Mouse (Mus musculus): ENCODE measurements at regions not wholly inside any gene's neighbourhood (a gene's known extent, or its start where the extent isn't known, plus 50 kb on each side); places are given as distances from the start of the nearest gene placed in this dataset.

GRCm38 (mm10) chr13:84438444-84438766, 216.3 kb downstream of the Tmem161b start:
- Histone ChIP-seq H3K4me2 (ENCODE audit: low read depth, low read length) (no peak overlapping the region), H3K9ac (ENCODE audit: low read length) (no peak overlapping the region), H3K27ac (ENCODE audit: low read length) (no peak overlapping the region), H3K4me1 (ENCODE audit: control insufficient read depth, insufficient read depth, low read length) (no peaks in the 10 kb centered on the region), H3K9me3 (replicated peaks; ENCODE audit: control insufficient read depth, low read length) (no peaks in the 10 kb centered on the region), H3K27me3 (ENCODE audit: control insufficient read depth, insufficient read depth, low read length) (no peaks in the 10 kb centered on the region), H3K36me3 (ENCODE audit: control insufficient read depth, insufficient read depth, low read length) (no peaks in the 10 kb centered on the region), H3K4me3 (replicated peaks; ENCODE audit: low read length) (no peak overlapping the region)
- WGBS, result 79% methylated on average over 2 of the region's 2 CpGs
- ATAC-seq (ENCODE audit: insufficient read depth, low FRiP score), result no peak

GRCm38 (mm10) chr13:84448514-84448913, 226.4 kb downstream of the Tmem161b start:
- Histone ChIP-seq H3K4me3 (replicated peaks; ENCODE audit: low read length) (no peak overlapping the region), H3K4me2 (ENCODE audit: low read depth, low read length) (no peak overlapping the region), H3K4me1 (ENCODE audit: control insufficient read depth, insufficient read depth, low read length) (no peaks in the 10 kb centered on the region), H3K36me3 (ENCODE audit: control insufficient read depth, insufficient read depth, low read length) (no peaks in the 10 kb centered on the region), H3K27me3 (ENCODE audit: control insufficient read depth, insufficient read depth, low read length) (no peaks in the 10 kb centered on the region), H3K27ac (ENCODE audit: low read length) (no peak overlapping the region), H3K9me3 (replicated peaks; ENCODE audit: control insufficient read depth, low read length) (no peaks in the 10 kb centered on the region), H3K9ac (ENCODE audit: low read length) (no peak overlapping the region)
- 81% methylated on average over 2 of the region's 2 CpGs for WGBS
- ATAC-seq (ENCODE audit: insufficient read depth, low FRiP score), result no peak

GRCm38 (mm10) chr13:84449001-84449551, 227.0 kb downstream of the Tmem161b start:
- Histone ChIP-seq H3K4me1 (ENCODE audit: control insufficient read depth, insufficient read depth, low read length) (no peaks in the 10 kb centered on the region), H3K9ac (ENCODE audit: low read length) (no peak overlapping the region), H3K27me3 (ENCODE audit: control insufficient read depth, insufficient read depth, low read length) (no peaks in the 10 kb centered on the region), H3K27ac (ENCODE audit: low read length) (no peak overlapping the region), H3K4me3 (replicated peaks; ENCODE audit: low read length) (no peak overlapping the region), H3K36me3 (ENCODE audit: control insufficient read depth, insufficient read depth, low read length) (no peaks in the 10 kb centered on the region), H3K9me3 (replicated peaks; ENCODE audit: control insufficient read depth, low read length) (no peaks in the 10 kb centered on the region), H3K4me2 (ENCODE audit: low read depth, low read length) (no peak overlapping the region)
- WGBS, result 62% methylated on average over 6 of the region's 6 CpGs
- no peak for ATAC-seq (ENCODE audit: insufficient read depth, low FRiP score)
